Mouse (Mus musculus): ENCODE measurements around the gene Kif11. TPM values are rescaled to one million over a fixed set of nuclear protein-coding genes. Genes with fewer than 3 reads are reported as not detected.

Kif11 gene
- polyA plus RNA-seq, 1 experiment from 2014 or later, result 73.1 TPM

DNA sequence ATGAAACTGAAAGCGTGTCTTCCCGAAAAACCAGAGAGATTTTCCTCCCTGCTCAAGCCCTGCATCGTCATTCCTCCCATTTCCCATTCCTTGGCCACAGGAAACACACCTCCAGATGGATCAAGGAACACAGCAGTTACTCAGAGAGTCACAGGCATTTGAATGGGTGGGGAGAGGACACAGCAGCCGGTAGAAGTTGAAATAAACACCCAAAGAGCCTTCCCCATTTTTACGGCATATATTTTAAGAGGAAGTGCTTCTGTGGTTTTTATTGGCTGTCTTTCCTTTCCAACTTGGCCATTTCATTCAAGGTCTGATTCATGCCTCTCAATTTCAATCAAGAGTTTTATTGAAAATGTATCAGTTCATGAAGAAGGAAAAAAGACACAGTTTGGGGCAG, 72.0 kb downstream of the Kif11 start:
- no peaks in the 10 kb centered on the region for H3K9me3 ChIP-seq (ENCODE audit: control insufficient read depth, low read length)
- H3K4me2 ChIP-seq (ENCODE audit: low read depth, low read length), result no peak overlapping the region
- ATAC-seq (ENCODE audit: low read depth), result no peak
- H3K4me3 ChIP-seq (ENCODE audit: low read length), result no peak overlapping the region
- no peak overlapping the region for H3K9ac ChIP-seq (ENCODE audit: low read length)
- H3K27me3 ChIP-seq (ENCODE audit: control insufficient read depth, insufficient read depth, low read depth, low read length), result no peaks in the 10 kb centered on the region
- no peak overlapping the region for H3K27ac ChIP-seq (ENCODE audit: low read length)
- H3K36me3 ChIP-seq (ENCODE audit: control insufficient read depth, insufficient read depth, low read length), result no peaks in the 10 kb centered on the region
- 54% methylated on average over 5 of the region's 5 CpGs for WGBS
- no peaks in the 10 kb centered on the region for H3K4me1 ChIP-seq (replicated peaks; ENCODE audit: control insufficient read depth, insufficient read depth, low read length)

DNA sequence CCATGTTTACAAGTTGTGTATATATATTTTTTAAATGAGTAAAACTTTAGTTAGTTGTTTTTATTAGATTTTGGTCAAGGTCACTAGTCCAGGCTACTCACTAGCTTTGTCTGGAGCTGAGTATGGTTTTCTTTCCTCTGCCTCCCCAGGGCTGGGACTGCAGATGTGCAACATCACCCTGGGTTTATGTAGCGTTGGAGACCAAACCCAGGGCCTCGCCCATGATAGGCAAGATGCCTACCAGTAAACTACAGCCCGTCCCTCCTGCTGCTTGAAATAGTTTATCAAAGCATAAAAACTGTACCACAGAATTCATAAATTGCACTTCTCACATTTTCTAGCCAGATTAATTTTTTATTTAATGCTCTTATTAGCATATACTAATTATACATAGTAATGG, 73.0 kb downstream of the Kif11 start:
- H3K27ac ChIP-seq (ENCODE audit: low read length), result no peak overlapping the region
- H3K4me3 ChIP-seq (ENCODE audit: low read length), result no peak overlapping the region
- no peak overlapping the region for H3K9ac ChIP-seq (ENCODE audit: low read length)
- H3K27me3 ChIP-seq (ENCODE audit: control insufficient read depth, insufficient read depth, low read depth, low read length), result no peaks in the 10 kb centered on the region
- 80% methylated on average over 3 of the region's 3 CpGs for WGBS
- no peaks in the 10 kb centered on the region for H3K4me1 ChIP-seq (replicated peaks; ENCODE audit: control insufficient read depth, insufficient read depth, low read length)
- H3K36me3 ChIP-seq (ENCODE audit: control insufficient read depth, insufficient read depth, low read length), result no peaks in the 10 kb centered on the region
- no peak for ATAC-seq (ENCODE audit: low read depth)
- no peak overlapping the region for H3K4me2 ChIP-seq (ENCODE audit: low read depth, low read length)
- H3K9me3 ChIP-seq (ENCODE audit: control insufficient read depth, low read length), result no peaks in the 10 kb centered on the region

DNA sequence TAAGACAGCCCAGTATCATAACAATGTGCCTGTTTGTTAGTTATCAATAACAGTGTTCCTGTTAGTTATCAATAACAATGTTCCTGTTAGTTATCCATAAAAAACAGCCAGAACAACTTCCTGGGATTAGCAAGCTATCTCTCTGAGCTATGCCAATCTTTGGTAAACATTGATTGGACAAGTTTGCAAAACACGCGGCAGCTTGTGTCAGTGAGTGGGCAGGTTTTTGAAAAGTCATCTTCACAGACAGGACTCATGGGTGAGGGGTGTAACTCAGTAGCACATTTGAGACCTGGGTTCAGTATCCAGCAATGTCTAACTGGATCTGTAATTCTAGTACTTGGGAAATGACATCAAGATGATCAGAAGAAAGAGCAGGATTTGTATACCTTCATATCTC, 79.3 kb downstream of the Kif11 start:
- H3K4me2 ChIP-seq (ENCODE audit: low read depth, low read length), result no peak overlapping the region
- H3K9me3 ChIP-seq (ENCODE audit: control insufficient read depth, low read length), result 0 out of 2 replicates have a peak, but pooled peaks cover 3% of the 10 kb centered on the region
- 79% methylated on average over 2 of the region's 2 CpGs for WGBS
- ATAC-seq (ENCODE audit: low read depth), result no peak
- no peaks in the 10 kb centered on the region for H3K4me1 ChIP-seq (replicated peaks; ENCODE audit: control insufficient read depth, insufficient read depth, low read length)
- H3K27me3 ChIP-seq (ENCODE audit: control insufficient read depth, insufficient read depth, low read depth, low read length), result no peaks in the 10 kb centered on the region
- H3K9ac ChIP-seq (ENCODE audit: low read length), result no peak overlapping the region
- H3K27ac ChIP-seq (ENCODE audit: low read length), result no peak overlapping the region
- H3K4me3 ChIP-seq (ENCODE audit: low read length), result no peak overlapping the region
- no peaks in the 10 kb centered on the region for H3K36me3 ChIP-seq (ENCODE audit: control insufficient read depth, insufficient read depth, low read length)

DNA sequence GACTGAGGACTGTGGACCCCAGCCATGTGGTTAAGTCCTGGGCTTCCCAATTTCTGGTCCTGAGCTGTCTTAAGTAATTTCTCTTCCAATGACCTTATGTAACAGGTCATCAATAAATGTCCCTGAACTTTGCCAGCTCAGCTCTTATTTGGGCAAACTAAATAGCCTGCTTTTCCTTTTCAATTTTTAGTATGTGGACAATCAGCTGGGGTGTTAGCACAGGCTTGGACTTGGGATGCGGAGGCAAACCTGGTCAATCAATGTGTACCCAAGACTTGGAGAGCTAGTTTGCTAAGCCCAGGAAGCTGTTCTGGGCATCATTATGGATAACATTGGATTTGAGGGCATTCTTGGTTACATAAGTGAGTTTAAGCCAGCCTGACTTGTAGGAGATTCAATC, 79.8 kb downstream of the Kif11 start:
- 0 out of 2 replicates have a peak, but pooled peaks cover 3% of the 10 kb centered on the region for H3K9me3 ChIP-seq (ENCODE audit: control insufficient read depth, low read length)
- H3K9ac ChIP-seq (ENCODE audit: low read length), result no peak overlapping the region
- H3K27ac ChIP-seq (ENCODE audit: low read length), result no peak overlapping the region
- ATAC-seq (ENCODE audit: low read depth), result no peak
- H3K4me2 ChIP-seq (ENCODE audit: low read depth, low read length), result no peak overlapping the region
- no peaks in the 10 kb centered on the region for H3K4me1 ChIP-seq (replicated peaks; ENCODE audit: control insufficient read depth, insufficient read depth, low read length)
- H3K4me3 ChIP-seq (ENCODE audit: low read length), result no peak overlapping the region
- no peaks in the 10 kb centered on the region for H3K36me3 ChIP-seq (ENCODE audit: control insufficient read depth, insufficient read depth, low read length)
- WGBS, result 88% methylated on average over 1 of the region's 1 CpGs
- no peaks in the 10 kb centered on the region for H3K27me3 ChIP-seq (ENCODE audit: control insufficient read depth, insufficient read depth, low read depth, low read length)

DNA sequence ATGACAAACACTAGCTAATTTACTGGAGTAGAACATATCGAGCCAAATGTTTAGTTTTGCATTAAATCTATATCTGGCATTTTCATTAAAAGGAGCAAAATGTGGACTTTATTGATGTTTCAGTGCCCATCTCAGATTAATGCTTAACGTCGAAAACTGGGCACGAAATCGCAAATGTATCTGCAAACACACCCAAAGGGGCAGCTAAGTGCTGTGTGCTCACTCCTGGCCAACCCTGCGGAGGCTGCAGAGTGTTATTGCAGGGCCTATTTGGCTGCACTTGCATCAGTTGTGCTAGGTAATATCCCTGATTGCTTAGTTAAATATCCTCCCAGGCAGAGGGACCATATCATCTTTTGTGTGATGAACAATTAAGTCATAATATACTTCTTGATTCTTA, 81.8 kb downstream of the Kif11 start:
- Histone ChIP-seq H3K4me3 (ENCODE audit: low read length) (no peak overlapping the region), H3K9ac (ENCODE audit: low read length) (no peak overlapping the region), H3K27ac (ENCODE audit: low read length) (no peak overlapping the region), H3K4me1 (replicated peaks; ENCODE audit: control insufficient read depth, insufficient read depth, low read length) (no peaks in the 10 kb centered on the region), H3K9me3 (ENCODE audit: control insufficient read depth, low read length) (0 out of 2 replicates have a peak, but pooled peaks cover 3% of the 10 kb centered on the region), H3K4me2 (ENCODE audit: low read depth, low read length) (no peak overlapping the region), H3K27me3 (ENCODE audit: control insufficient read depth, insufficient read depth, low read depth, low read length) (no peaks in the 10 kb centered on the region), H3K36me3 (ENCODE audit: control insufficient read depth, insufficient read depth, low read length) (no peaks in the 10 kb centered on the region)
- no peak for ATAC-seq (ENCODE audit: low read depth)
- WGBS, result 65% methylated on average over 6 of the region's 6 CpGs

DNA sequence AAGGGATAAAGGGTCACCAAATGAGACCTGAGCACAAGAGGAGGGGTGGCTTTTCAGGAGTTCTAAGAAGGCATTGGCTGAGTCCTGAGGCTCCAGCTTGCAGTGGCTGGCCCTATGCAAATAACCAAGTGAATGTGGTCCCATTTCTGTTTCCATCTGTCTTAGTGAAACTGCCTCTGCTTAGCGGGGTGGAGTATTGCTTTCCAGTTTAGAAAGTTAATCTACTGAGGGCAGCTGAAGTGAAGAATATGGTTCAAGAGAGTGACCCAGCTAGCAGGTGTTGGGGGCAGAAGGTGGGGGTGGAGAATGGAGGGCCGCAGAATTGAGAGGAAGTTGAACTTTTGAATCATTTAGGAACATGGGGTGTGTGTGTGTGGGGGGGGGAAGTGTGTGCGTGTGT, 90.2 kb downstream of the Kif11 start:
- Histone ChIP-seq H3K9ac (ENCODE audit: low read length) (no peak overlapping the region), H3K36me3 (ENCODE audit: control insufficient read depth, insufficient read depth, low read length) (no peaks in the 10 kb centered on the region), H3K4me3 (ENCODE audit: low read length) (no peak overlapping the region), H3K4me1 (replicated peaks; ENCODE audit: control insufficient read depth, insufficient read depth, low read length) (no peaks in the 10 kb centered on the region), H3K4me2 (ENCODE audit: low read depth, low read length) (no peak overlapping the region), H3K9me3 (ENCODE audit: control insufficient read depth, low read length) (no peaks in the 10 kb centered on the region), H3K27ac (ENCODE audit: low read length) (no peak overlapping the region), H3K27me3 (ENCODE audit: control insufficient read depth, insufficient read depth, low read depth, low read length) (no peaks in the 10 kb centered on the region)
- no peak for ATAC-seq (ENCODE audit: low read depth)
- 77% methylated on average over 3 of the region's 3 CpGs for WGBS

DNA sequence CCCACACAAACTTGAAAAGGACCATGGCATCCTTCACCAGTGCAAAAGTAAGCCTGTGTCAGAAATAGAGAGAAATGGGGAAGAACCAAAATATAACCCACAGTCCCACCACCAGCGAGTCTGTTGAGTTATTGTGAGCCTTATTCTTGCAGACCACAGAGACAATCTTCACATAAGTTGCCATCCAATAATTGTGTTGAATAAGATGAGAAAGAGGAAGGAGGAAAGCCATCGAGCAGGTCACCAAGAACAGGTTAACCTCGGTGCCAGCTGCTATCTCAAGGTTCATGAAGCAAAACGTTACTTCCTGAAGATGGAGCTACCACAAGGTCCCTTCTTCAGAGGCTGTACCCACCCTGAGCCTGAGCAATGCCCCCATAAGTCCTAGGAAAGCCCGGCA, 90.8 kb downstream of the Kif11 start:
- Histone ChIP-seq H3K27ac (ENCODE audit: low read length) (no peak overlapping the region), H3K27me3 (ENCODE audit: control insufficient read depth, insufficient read depth, low read depth, low read length) (no peaks in the 10 kb centered on the region), H3K36me3 (ENCODE audit: control insufficient read depth, insufficient read depth, low read length) (no peaks in the 10 kb centered on the region), H3K4me2 (ENCODE audit: low read depth, low read length) (no peak overlapping the region), H3K4me3 (ENCODE audit: low read length) (no peak overlapping the region), H3K9ac (ENCODE audit: low read length) (no peak overlapping the region), H3K4me1 (replicated peaks; ENCODE audit: control insufficient read depth, insufficient read depth, low read length) (no peaks in the 10 kb centered on the region), H3K9me3 (ENCODE audit: control insufficient read depth, low read length) (no peaks in the 10 kb centered on the region)
- ATAC-seq (ENCODE audit: low read depth), result no peak
- WGBS, result 88% methylated on average over 5 of the region's 5 CpGs

DNA sequence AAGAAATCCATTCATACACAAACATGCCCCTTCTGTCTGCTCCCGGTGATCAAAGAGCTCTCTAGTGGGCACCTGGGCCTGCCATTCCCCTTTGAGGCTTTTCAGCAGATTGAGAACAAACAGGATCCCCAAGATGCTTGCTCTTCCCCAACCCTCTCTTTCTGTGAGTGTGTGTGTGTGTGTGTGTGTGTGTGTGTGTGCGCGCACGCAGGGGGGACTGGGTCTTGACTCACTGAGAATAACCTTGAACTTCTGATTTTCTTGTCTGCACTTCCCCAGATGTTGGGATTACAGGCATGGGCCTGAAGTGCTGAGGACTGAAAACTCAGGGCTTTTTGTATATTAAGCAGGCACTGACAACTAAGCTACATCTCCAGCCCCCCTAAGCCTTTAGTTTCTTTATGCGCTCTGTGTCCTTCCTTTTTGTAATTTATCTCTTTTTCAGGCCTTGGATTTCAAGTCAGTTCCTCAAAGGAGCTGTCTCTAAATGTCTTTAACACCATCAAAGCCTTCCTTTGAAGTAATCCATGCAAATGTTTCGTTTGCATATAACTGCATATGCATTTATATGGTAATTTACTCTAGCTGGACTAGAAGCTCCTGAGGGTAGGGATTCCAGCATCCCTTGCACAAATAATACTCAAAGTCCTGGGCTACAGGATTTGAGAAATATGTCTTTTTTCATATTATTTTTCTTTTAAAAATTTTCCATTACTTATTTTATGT, 92.8 kb downstream of the Kif11 start:
- no peak overlapping the region for H3K9ac ChIP-seq (ENCODE audit: low read length)
- H3K27me3 ChIP-seq (ENCODE audit: control insufficient read depth, insufficient read depth, low read depth, low read length), result no peaks in the 10 kb centered on the region
- no peak overlapping the region for H3K27ac ChIP-seq (ENCODE audit: low read length)
- ATAC-seq (ENCODE audit: low read depth), result no peak
- H3K4me2 ChIP-seq (ENCODE audit: low read depth, low read length), result no peak overlapping the region
- no peaks in the 10 kb centered on the region for H3K9me3 ChIP-seq (ENCODE audit: control insufficient read depth, low read length)
- no peaks in the 10 kb centered on the region for H3K36me3 ChIP-seq (ENCODE audit: control insufficient read depth, insufficient read depth, low read length)
- H3K4me1 ChIP-seq (replicated peaks; ENCODE audit: control insufficient read depth, insufficient read depth, low read length), result no peaks in the 10 kb centered on the region
- WGBS, result 65% methylated on average over 6 of the region's 6 CpGs
- H3K4me3 ChIP-seq (ENCODE audit: low read length), result no peak overlapping the region
